Mouse (Mus musculus): ENCODE results near the gene Stra6. TPM values are rescaled to one million over a fixed set of nuclear protein-coding genes. Genes with fewer than 3 reads are reported as not detected.

The Stra6 gene
- polyA plus RNA-seq, 1 experiment: 2.8 TPM

DNA sequence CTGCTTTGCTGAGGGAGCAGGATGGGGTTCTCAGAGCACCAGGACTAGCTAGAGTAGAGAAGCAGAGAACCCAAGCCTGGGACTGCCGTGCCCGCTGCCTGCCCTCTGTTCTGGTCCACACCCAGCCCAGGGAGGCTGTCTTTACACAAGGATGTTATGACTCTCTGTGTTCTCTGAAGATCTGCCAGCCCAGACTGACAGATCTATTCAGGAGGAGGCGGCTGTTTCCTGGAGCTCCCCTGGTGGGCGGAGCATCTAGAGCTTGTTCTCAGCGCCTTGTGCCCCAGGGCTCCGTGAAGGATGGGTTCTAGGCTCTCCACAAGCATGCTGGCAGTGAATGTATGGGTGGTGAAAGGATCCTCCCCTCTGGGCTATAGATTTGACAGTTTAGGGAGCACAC, 76.4 kb downstream of the Stra6 start:
- Histone ChIP-seq H3K27ac (ENCODE audit: insufficient read depth, low read length) (no peak overlapping the region), H3K4me1 (ENCODE audit: control insufficient read depth, insufficient read depth, low read length) (no peaks in the 10 kb centered on the region; the same call in none of the 2 replicates), H3K4me3 (replicated peaks; ENCODE audit: insufficient read depth, low read depth, low read length) (no peak overlapping the region), H3K27me3 (ENCODE audit: control insufficient read depth, insufficient read depth, low read length) (no peaks in the 10 kb centered on the region)
- TF ChIP-seq CTCF (IDR thresholded peaks at IDR 0.05; ENCODE audit: borderline replicate concordance, insufficient read depth, low read depth, low read length) (no peak), POLR2A (IDR thresholded peaks at IDR 0.05; ENCODE audit: borderline replicate concordance, insufficient read depth, low read length) (no peak)
- no peak for DNase-seq
- WGBS: 67% methylated on average over 6 of the region's 6 CpGs

DNA sequence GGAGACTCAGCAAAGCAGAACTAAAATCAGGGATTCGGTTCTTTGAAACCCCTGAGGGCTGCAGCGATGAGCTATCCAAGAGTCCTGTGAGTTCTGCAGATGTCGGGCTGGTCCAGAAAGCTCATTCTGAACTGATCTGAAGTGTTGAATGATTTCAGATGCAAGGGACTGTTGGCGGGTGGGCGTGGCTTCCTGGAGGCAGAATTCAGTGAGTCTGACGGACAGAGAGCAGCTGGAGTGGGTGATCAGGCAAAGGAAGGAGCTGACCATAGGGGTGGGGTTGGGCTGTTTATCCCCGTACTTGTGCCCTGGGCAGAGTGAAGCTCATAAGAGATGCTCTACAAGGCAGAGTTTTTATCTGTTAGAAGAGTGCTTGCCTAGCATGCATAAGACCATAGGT, 79.8 kb downstream of the Stra6 start:
- peaks cover 8% of the 10 kb centered on the region for H3K4me1 ChIP-seq (ENCODE audit: control insufficient read depth, insufficient read depth, low read length)
- no peak overlapping the region for H3K4me3 ChIP-seq (replicated peaks; ENCODE audit: insufficient read depth, low read depth, low read length)
- no peak for TF ChIP-seq CTCF (IDR thresholded peaks at IDR 0.05; ENCODE audit: borderline replicate concordance, insufficient read depth, low read depth, low read length)
- no peak for TF ChIP-seq POLR2A (IDR thresholded peaks at IDR 0.05; ENCODE audit: borderline replicate concordance, insufficient read depth, low read length)
- H3K27me3 ChIP-seq (ENCODE audit: control insufficient read depth, insufficient read depth, low read length): no peaks in the 10 kb centered on the region
- WGBS: 57% methylated on average over 7 of the region's 7 CpGs
- H3K27ac ChIP-seq (ENCODE audit: insufficient read depth, low read length): no peak overlapping the region
- no peak for DNase-seq

- H3K27me3 ChIP-seq (ENCODE audit: control insufficient read depth, insufficient read depth, low read length): no peaks in the 10 kb centered on the region
- H3K27ac ChIP-seq (ENCODE audit: insufficient read depth, low read length): no peak overlapping the region
- H3K4me1 ChIP-seq (ENCODE audit: control insufficient read depth, insufficient read depth, low read length): peaks cover 17% of the 10 kb centered on the region
- TF ChIP-seq POLR2A (IDR thresholded peaks at IDR 0.05; ENCODE audit: borderline replicate concordance, insufficient read depth, low read length): no peak
- no peak overlapping the region for H3K4me3 ChIP-seq (replicated peaks; ENCODE audit: insufficient read depth, low read depth, low read length)
- DNase-seq: no peak
- WGBS: 93% methylated on average over 1 of the region's 1 CpGs
Measured at GRCm38 (mm10) chr9:58144664-58145063, 81.1 kb downstream of the Stra6 start.

DNA sequence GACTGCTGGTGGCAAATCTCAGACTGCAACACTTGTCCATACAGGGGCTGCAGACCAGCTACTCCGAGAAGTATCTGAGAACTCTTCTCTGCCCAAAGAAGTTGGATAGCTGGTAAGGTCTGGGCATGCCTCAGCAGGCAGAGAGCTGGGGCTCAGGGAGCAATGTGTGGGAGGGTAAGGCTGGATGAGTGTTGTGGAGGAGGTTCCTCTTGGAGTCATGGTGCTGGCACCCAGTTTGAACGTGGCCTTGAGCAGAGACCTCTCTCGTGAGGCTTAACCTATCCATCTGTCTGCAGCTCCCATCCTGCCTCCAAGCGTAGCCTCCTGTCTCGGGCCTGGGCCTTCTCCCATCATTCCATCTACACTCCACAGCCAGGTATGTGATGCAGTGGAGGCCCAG, 81.8 kb downstream of the Stra6 start:
- TF ChIP-seq POLR2A (IDR thresholded peaks at IDR 0.05; ENCODE audit: borderline replicate concordance, insufficient read depth, low read length) (no peak), CTCF (IDR thresholded peaks at IDR 0.05; ENCODE audit: borderline replicate concordance, insufficient read depth, low read depth, low read length) (no peak)
- 86% methylated on average over 5 of the region's 5 CpGs for WGBS
- no peak for DNase-seq
- Histone ChIP-seq H3K27ac (ENCODE audit: insufficient read depth, low read length) (no peak overlapping the region), H3K4me1 (ENCODE audit: control insufficient read depth, insufficient read depth, low read length) (peaks cover 17% of the 10 kb centered on the region), H3K4me3 (replicated peaks; ENCODE audit: insufficient read depth, low read depth, low read length) (no peak overlapping the region), H3K27me3 (ENCODE audit: control insufficient read depth, insufficient read depth, low read length) (no peaks in the 10 kb centered on the region)

GRCm38 (mm10) chr9:58148806-58149205, 85.2 kb downstream of the Stra6 start:
- H3K4me3 ChIP-seq (replicated peaks; ENCODE audit: insufficient read depth, low read depth, low read length): no peak overlapping the region
- H3K4me1 ChIP-seq (ENCODE audit: control insufficient read depth, insufficient read depth, low read length): peaks cover 17% of the 10 kb centered on the region
- 50% methylated on average over 2 of the region's 2 CpGs for WGBS
- TF ChIP-seq POLR2A (IDR thresholded peaks at IDR 0.05; ENCODE audit: borderline replicate concordance, insufficient read depth, low read length) (no peak), CTCF (IDR thresholded peaks at IDR 0.05; ENCODE audit: borderline replicate concordance, insufficient read depth, low read depth, low read length) (no peak)
- DNase-seq: no peak
- no peak overlapping the region for H3K27ac ChIP-seq (ENCODE audit: insufficient read depth, low read length)
- H3K27me3 ChIP-seq (ENCODE audit: control insufficient read depth, insufficient read depth, low read length): no peaks in the 10 kb centered on the region

DNA sequence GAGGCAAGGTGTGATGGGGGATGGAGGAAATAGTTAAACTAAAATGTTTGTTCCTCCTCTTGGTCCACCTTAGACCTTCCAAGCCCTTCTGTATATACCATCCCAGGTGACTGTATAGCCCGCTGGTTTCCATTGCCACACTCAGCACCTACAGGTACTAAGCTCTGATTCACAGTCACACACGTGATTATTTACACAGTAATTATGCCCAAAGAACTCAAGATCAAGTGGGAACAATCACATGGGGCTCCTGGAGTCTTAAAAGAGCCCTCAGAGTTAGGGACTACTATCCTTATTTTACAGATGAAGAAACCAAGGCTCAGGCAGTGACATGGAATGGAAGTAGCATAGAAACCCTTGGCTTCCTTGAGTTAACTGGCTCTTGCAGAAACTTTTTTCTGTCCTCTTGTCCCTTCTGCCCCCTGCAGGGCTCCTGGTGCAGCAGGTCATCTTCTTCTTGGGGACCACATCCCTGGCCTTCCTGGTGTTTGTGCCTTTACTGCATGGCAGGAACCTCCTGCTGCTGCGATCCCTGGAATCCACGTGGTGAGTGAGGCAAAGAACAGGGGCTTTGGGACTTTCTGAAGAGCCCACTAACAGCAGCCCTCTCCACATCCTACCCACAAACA, 87.3 kb downstream of the Stra6 start:
- 92% methylated on average over 4 of the region's 4 CpGs for WGBS
- H3K4me3 ChIP-seq (replicated peaks; ENCODE audit: insufficient read depth, low read depth, low read length): no peak overlapping the region
- H3K4me1 ChIP-seq (ENCODE audit: control insufficient read depth, insufficient read depth, low read length): peaks cover 17% of the 10 kb centered on the region
- no peak overlapping the region for H3K27ac ChIP-seq (ENCODE audit: insufficient read depth, low read length)
- DNase-seq: no peak
- no peaks in the 10 kb centered on the region for H3K27me3 ChIP-seq (ENCODE audit: control insufficient read depth, insufficient read depth, low read length)
- no peak for TF ChIP-seq POLR2A (IDR thresholded peaks at IDR 0.05; ENCODE audit: borderline replicate concordance, insufficient read depth, low read length)
- no peak for TF ChIP-seq CTCF (IDR thresholded peaks at IDR 0.05; ENCODE audit: borderline replicate concordance, insufficient read depth, low read depth, low read length)

DNA sequence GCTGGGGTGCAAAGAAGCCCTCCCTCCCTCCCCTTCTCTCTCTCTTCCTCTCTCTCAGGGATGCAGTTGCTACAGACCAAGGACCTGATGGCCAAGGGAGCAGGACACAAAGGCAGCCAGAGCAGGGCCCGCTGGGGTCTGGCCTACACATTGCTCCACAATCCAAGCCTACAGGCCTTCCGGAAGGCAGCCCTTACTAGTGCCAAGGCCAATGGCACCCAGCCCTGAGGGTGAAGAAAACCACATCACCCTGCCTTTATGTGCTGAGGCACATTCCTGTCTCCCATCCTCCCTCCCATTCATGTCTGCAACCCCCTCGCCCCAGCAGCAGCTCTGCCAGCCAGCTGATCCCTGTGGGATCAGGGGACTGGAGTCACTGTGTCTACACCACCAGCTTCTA, 89.5 kb downstream of the Stra6 start:
- Histone ChIP-seq H3K27ac (ENCODE audit: insufficient read depth, low read length) (no peak overlapping the region), H3K27me3 (ENCODE audit: control insufficient read depth, insufficient read depth, low read length) (no peaks in the 10 kb centered on the region), H3K4me3 (replicated peaks; ENCODE audit: insufficient read depth, low read depth, low read length) (no peak overlapping the region), H3K4me1 (ENCODE audit: control insufficient read depth, insufficient read depth, low read length) (peaks cover 12% of the 10 kb centered on the region)
- TF ChIP-seq CTCF (IDR thresholded peaks at IDR 0.05; ENCODE audit: borderline replicate concordance, insufficient read depth, low read depth, low read length) (no peak), POLR2A (IDR thresholded peaks at IDR 0.05; ENCODE audit: borderline replicate concordance, insufficient read depth, low read length) (no peak)
- DNase-seq: no peak
- 75% methylated on average over 3 of the region's 3 CpGs for WGBS

DNA sequence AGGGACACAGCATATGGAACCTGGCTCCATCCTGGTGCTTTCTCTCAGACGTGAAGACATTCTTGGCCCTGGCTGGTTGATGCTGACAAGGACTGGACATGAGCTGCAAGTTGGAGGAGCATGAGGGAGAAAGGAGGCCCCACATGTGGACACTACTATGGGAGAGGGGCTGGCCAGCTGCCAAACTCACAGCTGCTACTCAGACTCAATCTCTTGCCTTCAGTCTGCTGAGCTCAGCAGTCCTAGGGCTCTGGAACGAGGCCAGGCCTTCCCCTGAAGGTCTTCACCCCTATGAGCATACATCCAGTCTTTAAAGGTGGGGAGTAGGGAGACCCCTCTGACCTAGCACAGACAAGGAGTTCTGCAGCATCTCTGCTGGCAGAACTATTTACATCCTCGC, 91.8 kb downstream of the Stra6 start:
- Histone ChIP-seq H3K27ac (ENCODE audit: insufficient read depth, low read length) (no peak overlapping the region), H3K4me1 (ENCODE audit: control insufficient read depth, insufficient read depth, low read length) (0 out of 2 replicates have a peak, but pooled peaks cover 2% of the 10 kb centered on the region), H3K4me3 (replicated peaks; ENCODE audit: insufficient read depth, low read depth, low read length) (no peak overlapping the region), H3K27me3 (ENCODE audit: control insufficient read depth, insufficient read depth, low read length) (no peaks in the 10 kb centered on the region)
- no peak for DNase-seq
- WGBS: 67% methylated on average over 3 of the region's 3 CpGs
- TF ChIP-seq CTCF (IDR thresholded peaks at IDR 0.05; ENCODE audit: borderline replicate concordance, insufficient read depth, low read depth, low read length) (no peak), POLR2A (IDR thresholded peaks at IDR 0.05; ENCODE audit: borderline replicate concordance, insufficient read depth, low read length) (no peak)

Data from cerebellum, adult 2 months (tissue).